Mouse (Mus musculus): ENCODE measurements around the gene Olfr958. TPM values are rescaled to one million over a fixed set of nuclear protein-coding genes. Genes with fewer than 3 reads are reported as not detected.

Olfr958 gene
- polyA plus RNA-seq (2014; fragmentation: Nextera tagmentation; extraction: Ambion mirVana), result not detected in 2 replicates

GRCm38 (mm10) chr9:39553946-39554345, at the start of gene Olfr958:
Gene Olfr958, minus strand, starts transcription at chr9:39554054.
- DNase-seq (ENCODE audit: low spot score) (no peak), ATAC-seq (ENCODE audit: insufficient number of reproducible peaks, low FRiP score, low TSS enrichment, low read depth) (no peak)
- H3K4me2 ChIP-seq (ENCODE audit: low read depth, severe bottlenecking), result no peak within 1 kb of the TSS
- H3K27me3 ChIP-seq (ENCODE audit: control insufficient read depth, insufficient read depth, low read length), result no peaks in the 10 kb centered on the region
- no peaks in the 10 kb centered on the region for H3K9me3 ChIP-seq (ENCODE audit: control insufficient read depth, low read length)
- H3K4me1 ChIP-seq (ENCODE audit: control insufficient read depth, insufficient read depth, low read length), result no peaks in the 10 kb centered on the region
- no peaks in the 10 kb centered on the region for H3K36me3 ChIP-seq (ENCODE audit: control insufficient read depth, insufficient read depth, low read length)
- WGBS, result 66% methylated on average over 2 of the region's 2 CpGs
- H3K9ac ChIP-seq (ENCODE audit: low read length), result no peak within 1 kb of the TSS
- no peak within 1 kb of the TSS for H3K27ac ChIP-seq (replicated peaks; ENCODE audit: low read depth, low read length)
- H3K4me3 ChIP-seq (ENCODE audit: low read depth, low read length), result no peak within 1 kb of the TSS

GRCm38 (mm10) chr9:39603333-39603845, 49.5 kb upstream of the Olfr958 start:
- Histone ChIP-seq H3K9ac (ENCODE audit: low read length) (peak overlapping the region; percentile 37; the same call in 1 of the 2 replicates), H3K4me1 (ENCODE audit: control insufficient read depth, insufficient read depth, low read length) (no peaks in the 10 kb centered on the region), H3K36me3 (ENCODE audit: control insufficient read depth, insufficient read depth, low read length) (no peaks in the 10 kb centered on the region), H3K27ac (replicated peaks; ENCODE audit: low read depth, low read length) (no peak overlapping the region), H3K4me3 (ENCODE audit: low read depth, low read length) (peak overlapping the region; percentile 33), H3K27me3 (ENCODE audit: control insufficient read depth, insufficient read depth, low read length) (no peaks in the 10 kb centered on the region), H3K9me3 (ENCODE audit: control insufficient read depth, low read length) (no peaks in the 10 kb centered on the region), H3K4me2 (ENCODE audit: low read depth, severe bottlenecking) (peak overlapping the region; percentile 72)
- WGBS, result 0% methylated on average over 9 of the region's 9 CpGs
- DNase-seq (ENCODE audit: low spot score) (peak; percentile 71), ATAC-seq (ENCODE audit: insufficient number of reproducible peaks, low FRiP score, low TSS enrichment, low read depth) (peak; percentile 82)

- no peaks in the 10 kb centered on the region for H3K36me3 ChIP-seq (ENCODE audit: control insufficient read depth, insufficient read depth, low read length)
- no peaks in the 10 kb centered on the region for H3K9me3 ChIP-seq (ENCODE audit: control insufficient read depth, low read length)
- H3K4me2 ChIP-seq (ENCODE audit: low read depth, severe bottlenecking), result peak overlapping the region; percentile 72
- WGBS, result 0% methylated on average over 19 of the region's 19 CpGs
- peak overlapping the region; percentile 33 for H3K4me3 ChIP-seq (ENCODE audit: low read depth, low read length)
- DNase-seq (ENCODE audit: low spot score) (peak; percentile 43), ATAC-seq (ENCODE audit: insufficient number of reproducible peaks, low FRiP score, low TSS enrichment, low read depth) (peak; percentile 71)
- H3K9ac ChIP-seq (ENCODE audit: low read length), result peak overlapping the region; percentile 37; the same call in 1 of the 2 replicates
- no peaks in the 10 kb centered on the region for H3K27me3 ChIP-seq (ENCODE audit: control insufficient read depth, insufficient read depth, low read length)
- no peak overlapping the region for H3K27ac ChIP-seq (replicated peaks; ENCODE audit: low read depth, low read length)
- H3K4me1 ChIP-seq (ENCODE audit: control insufficient read depth, insufficient read depth, low read length), result no peaks in the 10 kb centered on the region
Observed at GRCm38 (mm10) chr9:39602536-39603332, 48.9 kb upstream of the Olfr958 start.

- Histone ChIP-seq H3K27ac (replicated peaks; ENCODE audit: low read depth, low read length) (no peak overlapping the region), H3K27me3 (ENCODE audit: control insufficient read depth, insufficient read depth, low read length) (no peaks in the 10 kb centered on the region), H3K4me3 (ENCODE audit: low read depth, low read length) (no peak overlapping the region), H3K4me2 (ENCODE audit: low read depth, severe bottlenecking) (no peak overlapping the region), H3K9ac (ENCODE audit: low read length) (no peak overlapping the region), H3K4me1 (ENCODE audit: control insufficient read depth, insufficient read depth, low read length) (no peaks in the 10 kb centered on the region), H3K36me3 (ENCODE audit: control insufficient read depth, insufficient read depth, low read length) (no peaks in the 10 kb centered on the region), H3K9me3 (ENCODE audit: control insufficient read depth, low read length) (no peaks in the 10 kb centered on the region)
- DNase-seq (ENCODE audit: low spot score), result no peak
- WGBS, result 90% methylated on average over 5 of the region's 5 CpGs
- ATAC-seq (ENCODE audit: insufficient number of reproducible peaks, low FRiP score, low TSS enrichment, low read depth), result no peak
Observed at GRCm38 (mm10) chr9:39577050-39577449, 23.2 kb upstream of the Olfr958 start.

- H3K9ac ChIP-seq (ENCODE audit: low read length), result no peak within 1 kb of the TSS
- no peak within 1 kb of the TSS for H3K4me2 ChIP-seq (ENCODE audit: low read depth, severe bottlenecking)
- no peak for DNase-seq (ENCODE audit: low spot score)
- H3K27me3 ChIP-seq (ENCODE audit: control insufficient read depth, insufficient read depth, low read length), result no peaks in the 10 kb centered on the region
- WGBS, result 80% methylated on average over 3 of the region's 3 CpGs
- H3K27ac ChIP-seq (replicated peaks; ENCODE audit: low read depth, low read length), result no peak within 1 kb of the TSS
- H3K9me3 ChIP-seq (ENCODE audit: control insufficient read depth, low read length), result no peaks in the 10 kb centered on the region
- H3K36me3 ChIP-seq (ENCODE audit: control insufficient read depth, insufficient read depth, low read length), result no peaks in the 10 kb centered on the region
- H3K4me1 ChIP-seq (ENCODE audit: control insufficient read depth, insufficient read depth, low read length), result no peaks in the 10 kb centered on the region
- H3K4me3 ChIP-seq (ENCODE audit: low read depth, low read length), result no peak within 1 kb of the TSS
- ATAC-seq (ENCODE audit: insufficient number of reproducible peaks, low FRiP score, low TSS enrichment, low read depth), result no peak
Observed at GRCm38 (mm10) chr9:39575469-39575868, 21.6 kb upstream of the Olfr958 start, which contains the start of gene Olfr959. Gene Olfr959, minus strand, starts transcription at chr9:39575569.

- no peak for ATAC-seq (ENCODE audit: insufficient number of reproducible peaks, low FRiP score, low TSS enrichment, low read depth)
- no peak overlapping the region for H3K4me2 ChIP-seq (ENCODE audit: low read depth, severe bottlenecking)
- no peak overlapping the region for H3K27ac ChIP-seq (replicated peaks; ENCODE audit: low read depth, low read length)
- H3K9me3 ChIP-seq (ENCODE audit: control insufficient read depth, low read length), result no peaks in the 10 kb centered on the region
- no peaks in the 10 kb centered on the region for H3K27me3 ChIP-seq (ENCODE audit: control insufficient read depth, insufficient read depth, low read length)
- no peaks in the 10 kb centered on the region for H3K36me3 ChIP-seq (ENCODE audit: control insufficient read depth, insufficient read depth, low read length)
- DNase-seq (ENCODE audit: low spot score), result no peak
- H3K9ac ChIP-seq (ENCODE audit: low read length), result no peak overlapping the region
- H3K4me3 ChIP-seq (ENCODE audit: low read depth, low read length), result no peak overlapping the region
- no peaks in the 10 kb centered on the region for H3K4me1 ChIP-seq (ENCODE audit: control insufficient read depth, insufficient read depth, low read length)
Observed at GRCm38 (mm10) chr9:39558349-39558647, 4.4 kb upstream of the Olfr958 start.

- no peak for ATAC-seq (ENCODE audit: insufficient number of reproducible peaks, low FRiP score, low TSS enrichment, low read depth)
- no peak for DNase-seq (ENCODE audit: low spot score)
- Histone ChIP-seq H3K4me2 (ENCODE audit: low read depth, severe bottlenecking) (no peak overlapping the region), H3K4me3 (ENCODE audit: low read depth, low read length) (no peak overlapping the region), H3K36me3 (ENCODE audit: control insufficient read depth, insufficient read depth, low read length) (no peaks in the 10 kb centered on the region), H3K4me1 (ENCODE audit: control insufficient read depth, insufficient read depth, low read length) (no peaks in the 10 kb centered on the region), H3K9me3 (ENCODE audit: control insufficient read depth, low read length) (no peaks in the 10 kb centered on the region), H3K27ac (replicated peaks; ENCODE audit: low read depth, low read length) (no peak overlapping the region), H3K9ac (ENCODE audit: low read length) (no peak overlapping the region), H3K27me3 (ENCODE audit: control insufficient read depth, insufficient read depth, low read length) (no peaks in the 10 kb centered on the region)
- WGBS, result 66% methylated on average over 3 of the region's 3 CpGs
Observed at GRCm38 (mm10) chr9:39557529-39558348, 3.9 kb upstream of the Olfr958 start.

GRCm38 (mm10) chr9:39550806-39551205, 3.0 kb downstream of the Olfr958 start:
- whole genome bisulfite sequencing, result 90% methylated on average over 5 of the region's 5 CpGs
- ATAC-seq (ENCODE audit: insufficient number of reproducible peaks, low FRiP score, low TSS enrichment, low read depth), result no peak
- no peak overlapping the region for H3K27ac ChIP-seq (replicated peaks; ENCODE audit: low read depth, low read length)

More at GRCm38 (mm10) chr9:39550806-39551205, 3.0 kb downstream of the Olfr958 start:
- no peaks in the 10 kb centered on the region for H3K27me3 ChIP-seq (ENCODE audit: control insufficient read depth, insufficient read depth, low read length)
- H3K9me3 ChIP-seq (ENCODE audit: control insufficient read depth, low read length), result no peaks in the 10 kb centered on the region
- H3K4me1 ChIP-seq (ENCODE audit: control insufficient read depth, insufficient read depth, low read length), result no peaks in the 10 kb centered on the region
- no peak overlapping the region for H3K9ac ChIP-seq (ENCODE audit: low read length)
- DNase-seq (ENCODE audit: low spot score), result no peak
- no peak overlapping the region for H3K4me3 ChIP-seq (ENCODE audit: low read depth, low read length)
- H3K4me2 ChIP-seq (ENCODE audit: low read depth, severe bottlenecking), result no peak overlapping the region
- no peaks in the 10 kb centered on the region for H3K36me3 ChIP-seq (ENCODE audit: control insufficient read depth, insufficient read depth, low read length)

Measured in limb, embryonic 11.5 days (tissue).